Mouse (Mus musculus) intestine, postnatal 0 days (tissue): ENCODE data around the gene Erfe. TPM values are rescaled to one million over a fixed set of nuclear protein-coding genes. Genes with fewer than 3 reads are reported as not detected.

Source experiments
- ATAC-seq: fragments of 200-750 bp; cut with Nextera tagmentation; 2 replicates; pipeline ENCODE4 v1.8.0; 2017; ENCODE audit warnings: mild to moderate bottlenecking, moderate TSS enrichment, moderate library complexity
- H3K27ac ChIP-seq: fragments of 300-500 bp; sonication (generic); 2 replicates; pipeline ENCODE4 v1.5.1; 2014; ENCODE audit warnings: mild to moderate bottlenecking, low read depth, low read length, moderate library complexity
- H3K27me3 ChIP-seq: fragments of 300-500 bp; sonication (generic); replicated peaks from 2 replicates; pipeline ENCODE4 v1.6.1; 2014; ENCODE audit warnings: low read length, mixed read lengths; ENCODE audit not compliant: control insufficient read depth, insufficient read depth
- H3K36me3 ChIP-seq: fragments of 300-500 bp; sonication (generic); 2 replicates; pipeline ENCODE4 v1.6.1; 2014; ENCODE audit warnings: mild to moderate bottlenecking, moderate library complexity; ENCODE audit not compliant: control insufficient read depth, insufficient read depth
- H3K4me1 ChIP-seq: fragments of 300-500 bp; sonication (generic); replicated peaks from 2 replicates; pipeline ENCODE4 v1.6.1; 2014; ENCODE audit warnings: antibody characterized with exemption, low read length, mixed read lengths; ENCODE audit not compliant: control insufficient read depth, insufficient read depth
- H3K4me2 ChIP-seq: fragments of 300-500 bp; sonication (generic); replicated peaks from 2 replicates; pipeline ENCODE4 v1.6.1; 2014; ENCODE audit warnings: low read depth, mild to moderate bottlenecking, moderate library complexity
- H3K4me3 ChIP-seq: fragments of 300-500 bp; sonication (generic); 2 replicates; pipeline ENCODE4 v1.5.1; 2014; ENCODE audit warnings: low read depth, low read length
- H3K9ac ChIP-seq: fragments of 300-500 bp; sonication (generic); 2 replicates; pipeline ENCODE4 v1.6.1; 2014; ENCODE audit warnings: mild to moderate bottlenecking, low read depth, low read length
- H3K9me3 ChIP-seq: fragments of 300-500 bp; sonication (generic); 2 replicates; pipeline ENCODE4 v1.6.1; 2016; ENCODE audit warnings: mixed run types; ENCODE audit not compliant: control insufficient read depth
- CTCF ChIP-seq: sonication (generic); IDR thresholded peaks from 2 replicates; pipeline ENCODE4 v1.5.1; 2016; ENCODE audit warnings: low read depth, mild to moderate bottlenecking, control low read depth, antibody characterized with exemption, moderate library complexity
- WGBS: fragments of 180-500 bp; shearing (Covaris S2); extraction: QIAGEN DNeasy Blood & Tissue Kit; methylation state at CpG from one replicate; pipeline ENCODE4 v1.1.7; 2014; 5-methylcytosine and 5-hydroxymethylcytosine counted together
- polyA plus RNA-seq: library from polyadenylated mRNA; unstranded; fragments of >200 nt; fragmentation: Nextera tagmentation; extraction: Ambion mirVana; gene quantifications from 2 replicates; pipeline ENCODE4 v1.2.1, GENCODE M21; 2015

Gene Erfe
- polyA plus RNA-seq = 2.7 and 3.1 TPM in 2 replicates

- peak; percentile 42; the same call in 1 of the 2 replicates for ATAC-seq
- H3K9me3 ChIP-seq = no peaks in the 10 kb centered on the region
- peaks cover 4% of the 10 kb centered on the region; the same call in 1 of the 2 replicates for H3K4me1 ChIP-seq
- H3K4me2 ChIP-seq = peak within 1 kb of the TSS; percentile 95
- peak within 1 kb of the TSS; percentile 50 for H3K4me3 ChIP-seq
- no peaks in the 10 kb centered on the region for H3K27me3 ChIP-seq
- peak within 1 kb of the TSS; percentile 41; the same call in 1 of the 2 replicates for H3K9ac ChIP-seq
- peak within 1 kb of the TSS; percentile 58 for H3K27ac ChIP-seq
- H3K36me3 ChIP-seq = peaks cover 10% of the 10 kb centered on the region; the same call in 1 of the 2 replicates
- WGBS = under 1% methylated on average over 65 of the region's 68 CpGs
- TF ChIP-seq CTCF = peak; percentile 94
Measured at GRCm38 (mm10) chr1:91366215-91367108, at the start of gene Erfe. Gene Erfe (plus strand): TSS chr1:91366430.

- Histone ChIP-seq H3K4me2 (no peak overlapping the region), H3K27me3 (no peaks in the 10 kb centered on the region), H3K4me3 (no peak overlapping the region), H3K9ac (no peak overlapping the region), H3K9me3 (no peaks in the 10 kb centered on the region), H3K4me1 (no peaks in the 10 kb centered on the region), H3K27ac (no peak overlapping the region), H3K36me3 (peaks cover 25% of the 10 kb centered on the region; the same call in 1 of the 2 replicates)
- no peak for TF ChIP-seq CTCF
- WGBS = 82% methylated on average over 6 of the region's 6 CpGs
- no peak for ATAC-seq
Measured at GRCm38 (mm10) chr1:91317656-91318055, 48.6 kb upstream of the Erfe start.

GRCm38 (mm10) chr1:91321760-91322438 is 44.3 kb upstream of the Erfe start, which contains the start of gene Espnl:
Gene Espnl (plus strand): TSS chr1:91322075.
- Histone ChIP-seq H3K27me3 (no peaks in the 10 kb centered on the region), H3K4me2 (no peak within 1 kb of the TSS), H3K27ac (no peak within 1 kb of the TSS), H3K36me3 (peaks cover 1% of the 10 kb centered on the region; the same call in 1 of the 2 replicates), H3K9me3 (no peaks in the 10 kb centered on the region), H3K4me3 (no peak within 1 kb of the TSS), H3K9ac (no peak within 1 kb of the TSS), H3K4me1 (no peaks in the 10 kb centered on the region)
- TF ChIP-seq CTCF = no peak
- 58% methylated on average over 18 of the region's 19 CpGs for WGBS
- no peak for ATAC-seq

- Histone ChIP-seq H3K4me3 (no peak overlapping the region), H3K4me1 (no peaks in the 10 kb centered on the region), H3K27me3 (no peaks in the 10 kb centered on the region), H3K9ac (no peak overlapping the region), H3K9me3 (no peaks in the 10 kb centered on the region), H3K27ac (no peak overlapping the region), H3K4me2 (no peak overlapping the region), H3K36me3 (no peaks in the 10 kb centered on the region)
- 84% methylated on average over 2 of the region's 2 CpGs for WGBS
- no peak for ATAC-seq
- TF ChIP-seq CTCF = no peak
Measured at GRCm38 (mm10) chr1:91324646-91325045, 41.6 kb upstream of the Erfe start.

GRCm38 (mm10) chr1:91325488-91326042 is 40.7 kb upstream of the Erfe start:
- WGBS = 59% methylated on average over 4 of the region's 4 CpGs
- no peak overlapping the region for H3K4me2 ChIP-seq
- no peak overlapping the region for H3K27ac ChIP-seq
- no peak for TF ChIP-seq CTCF
- no peaks in the 10 kb centered on the region for H3K36me3 ChIP-seq
- no peak overlapping the region for H3K4me3 ChIP-seq
- H3K27me3 ChIP-seq = no peaks in the 10 kb centered on the region
- no peak overlapping the region for H3K9ac ChIP-seq
- no peak for ATAC-seq
- no peaks in the 10 kb centered on the region for H3K9me3 ChIP-seq
- H3K4me1 ChIP-seq = no peaks in the 10 kb centered on the region

- Histone ChIP-seq H3K4me1 (no peaks in the 10 kb centered on the region), H3K9ac (no peak overlapping the region), H3K27ac (no peak overlapping the region), H3K4me2 (no peak overlapping the region), H3K36me3 (no peaks in the 10 kb centered on the region), H3K4me3 (no peak overlapping the region), H3K9me3 (no peaks in the 10 kb centered on the region), H3K27me3 (no peaks in the 10 kb centered on the region)
- no peak for TF ChIP-seq CTCF
- WGBS = 50% methylated on average over 4 of the region's 4 CpGs
- no peak for ATAC-seq
Measured at GRCm38 (mm10) chr1:91332102-91332501, 34.1 kb upstream of the Erfe start.
